Mouse (Mus musculus) adrenal gland, postnatal 25 days (tissue): ENCODE measurements around the gene Gm21319. TPM values are rescaled to one million over a fixed set of nuclear protein-coding genes. Genes with fewer than 3 reads are reported as not detected.
"Not testable (repeated sequence)": the region's sequence is repeated elsewhere in the genome, so short reads cannot be mapped to it uniquely, and the experiment has no call there.

Source experiments
- DNase-seq: peaks from one replicate; pipeline ENCODE4 v3.0.0; 2021; ENCODE audit warnings: mixed read lengths
- long read RNA-seq: library from polyadenylated mRNA; stranded (forward); transcript quantifications from one replicate; pipeline ENCODE4 v2.0.0, GENCODE M21; 2021
- total RNA-seq: library from RNA; stranded (reverse); gene quantifications from 2 replicates; pipeline ENCODE4 v1.2.3, GENCODE M21; 2021

Gm21319 gene
- total RNA-seq, result not detected in 2 replicates
- long read RNA-seq, result 0 reads

DNA sequence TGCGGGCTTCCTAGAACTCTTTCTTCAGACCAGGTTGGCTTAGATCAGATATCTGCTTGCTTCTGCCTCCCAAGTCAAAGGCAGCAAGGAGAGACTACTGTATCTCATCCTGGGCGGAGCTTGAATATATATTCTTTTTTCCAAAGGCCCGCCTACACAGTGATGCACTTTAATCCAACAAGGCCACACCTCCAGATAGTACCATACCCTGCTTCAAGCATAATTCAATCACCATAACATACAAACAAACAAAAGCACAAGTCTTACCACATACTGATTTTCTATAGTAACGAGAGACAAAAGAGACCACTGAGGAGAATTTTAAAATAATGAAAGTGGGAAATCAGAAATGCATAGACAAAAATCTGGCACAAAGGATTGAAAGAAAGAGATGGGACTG lies at the start of gene Gm21319:
Gm21319 (minus strand) TSS at position 101 of the 400 bp plus-strand sequence.
- DNase-seq, result not testable (repeated sequence)

DNA sequence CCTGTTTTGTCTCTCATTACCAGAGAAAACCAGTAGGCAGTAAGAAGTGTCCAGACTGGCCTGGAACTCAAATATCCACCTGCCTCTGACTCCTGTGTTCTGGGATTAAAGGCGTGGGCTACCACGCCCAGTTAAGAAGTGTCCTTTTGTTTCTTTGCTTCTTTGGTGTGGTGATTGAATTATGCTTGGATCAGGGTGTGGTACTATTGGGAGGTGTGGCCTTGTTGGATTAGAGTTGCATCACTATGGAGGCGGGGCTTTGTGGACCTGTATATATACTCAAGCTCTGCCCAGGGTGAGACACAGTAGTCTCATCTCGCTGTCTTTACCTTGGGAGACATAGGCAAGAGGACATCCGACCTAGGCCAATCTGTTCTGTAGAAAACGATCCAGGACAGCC lies 40.7 kb upstream of the Gm21319 start, which contains the start of gene BB287469:
BB287469 (plus strand) TSS at position 301 of the 400 bp plus-strand sequence.
- not testable (repeated sequence) for DNase-seq

DNA sequence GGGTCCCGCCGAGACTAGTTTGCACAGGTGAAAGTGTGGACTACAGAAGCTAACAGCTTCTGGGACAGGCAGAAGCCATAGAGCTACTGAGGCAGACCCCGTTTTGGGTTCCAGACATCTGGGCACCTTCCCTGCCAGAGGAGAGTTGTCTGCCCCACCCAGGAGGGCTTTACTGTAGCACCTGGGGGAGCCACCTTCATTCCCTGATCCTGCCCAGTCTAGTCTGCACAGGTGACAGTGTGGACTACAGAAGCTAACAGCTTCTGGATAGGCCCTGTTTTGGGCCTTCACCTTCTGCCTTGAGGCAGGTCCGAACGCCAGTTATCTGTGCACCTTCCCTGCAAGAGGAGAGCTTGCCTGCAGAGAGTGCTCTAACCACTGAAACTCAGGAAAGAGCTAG lies 22.4 kb upstream of the Gm21319 start:
- DNase-seq, result not testable (repeated sequence)

DNA sequence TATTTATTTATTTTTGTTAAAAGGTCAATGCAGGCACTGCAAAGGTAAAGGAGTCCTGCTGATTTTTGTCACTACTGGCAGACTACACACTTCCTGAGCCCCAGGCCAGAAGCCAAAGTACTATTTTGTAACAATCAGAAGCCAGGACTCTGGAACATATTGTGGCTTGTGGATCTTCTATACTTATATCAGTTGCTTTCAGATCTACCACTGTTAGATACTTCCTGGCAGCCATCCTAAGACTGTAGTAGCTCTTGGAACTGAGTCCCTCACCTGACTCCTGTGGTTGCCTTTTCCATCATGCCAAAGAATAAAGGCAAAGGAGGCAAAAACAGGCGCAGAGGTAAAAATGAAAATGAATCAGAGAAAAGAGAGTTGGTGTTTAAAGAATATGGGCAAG lies 19.7 kb upstream of the Gm21319 start, which contains the start of gene Gm21936:
Gm21936 (plus strand) TSS at position 301 of the 400 bp plus-strand sequence.
- DNase-seq, result not testable (repeated sequence)

Other genes with a start within 250 kb of the Gm21319 start
- not detected in 2 replicates for gene Oog1, start 173.1 kb downstream of the Gm21319 start, total RNA-seq
- not detected in 2 replicates for gene Gm4027, start 156.9 kb downstream of the Gm21319 start, total RNA-seq
- not detected in 2 replicates for gene Gm16381, start 131.1 kb downstream of the Gm21319 start, total RNA-seq
- gene Gm21936, start 19.8 kb upstream of the Gm21319 start, total RNA-seq, result not detected in 2 replicates
- not detected in 2 replicates for gene BB287469, start 40.8 kb upstream of the Gm21319 start, total RNA-seq
- gene Gm2001, start 66.6 kb upstream of the Gm21319 start, total RNA-seq, result not detected in 2 replicates
- gene Gm2016, start 98.3 kb upstream of the Gm21319 start, total RNA-seq, result not detected in 2 replicates
- gene Gm2022, start 119.6 kb upstream of the Gm21319 start, total RNA-seq, result not detected in 2 replicates
- gene Gm2035, start 144.1 kb upstream of the Gm21319 start, total RNA-seq, result not detected in 2 replicates
- gene Gm2042, start 178.3 kb upstream of the Gm21319 start, total RNA-seq, result not detected in 2 replicates
- gene Gm2075, start 236.1 kb upstream of the Gm21319 start, total RNA-seq, result not detected in 2 replicates
- gene Gm6803, start 243.0 kb upstream of the Gm21319 start, total RNA-seq, result not detected in 2 replicates